Mouse (Mus musculus): ENCODE measurements at regions not wholly inside any gene's neighbourhood (a gene's known extent, or its start where the extent isn't known, plus 50 kb on each side); places are given as distances from the start of the nearest gene placed in this dataset.

DNA sequence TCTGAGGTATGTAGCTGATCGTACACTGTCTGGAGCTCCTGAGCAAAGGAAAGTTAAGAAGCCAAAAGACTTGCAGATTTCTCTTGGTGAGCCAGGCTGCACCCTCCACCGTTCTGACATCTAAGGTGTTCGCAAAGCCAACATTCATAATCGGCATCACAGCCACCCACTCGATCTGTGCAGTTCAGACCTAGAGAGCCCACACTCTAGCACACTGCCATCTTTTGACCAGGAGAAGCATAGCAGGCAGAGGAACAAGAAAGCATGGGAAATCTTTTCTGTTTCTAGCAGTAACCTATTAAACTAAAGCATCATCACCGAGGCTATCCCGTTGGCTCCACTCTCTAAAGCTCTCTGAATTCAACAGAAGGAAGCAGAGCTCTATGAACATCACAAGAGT, 59.2 kb downstream of the Areg start:
- peak; percentile 11 for DNase-seq (ENCODE audit: low read depth, low spot score)

DNA sequence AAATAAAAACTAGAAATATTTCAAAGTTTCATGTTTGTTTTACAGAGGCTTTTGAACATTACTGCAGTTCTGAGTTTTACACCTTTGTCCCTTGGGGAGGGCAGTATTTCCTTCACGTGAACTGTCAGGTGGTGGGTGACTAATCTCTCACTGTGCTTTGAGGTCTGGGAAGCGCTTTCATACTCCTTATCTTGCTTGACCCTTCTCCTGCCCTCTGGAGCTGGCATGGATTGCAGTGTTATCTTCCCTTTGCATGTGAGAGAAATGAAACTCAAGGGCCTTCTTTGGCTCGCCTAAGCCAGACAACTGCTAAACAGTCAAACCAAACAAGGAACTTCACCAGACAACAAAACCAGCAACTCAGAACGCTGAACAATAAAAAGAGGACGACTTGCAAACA, 61.0 kb downstream of the Areg start:
- DNase-seq (ENCODE audit: low read depth, low spot score), result no peak

DNA sequence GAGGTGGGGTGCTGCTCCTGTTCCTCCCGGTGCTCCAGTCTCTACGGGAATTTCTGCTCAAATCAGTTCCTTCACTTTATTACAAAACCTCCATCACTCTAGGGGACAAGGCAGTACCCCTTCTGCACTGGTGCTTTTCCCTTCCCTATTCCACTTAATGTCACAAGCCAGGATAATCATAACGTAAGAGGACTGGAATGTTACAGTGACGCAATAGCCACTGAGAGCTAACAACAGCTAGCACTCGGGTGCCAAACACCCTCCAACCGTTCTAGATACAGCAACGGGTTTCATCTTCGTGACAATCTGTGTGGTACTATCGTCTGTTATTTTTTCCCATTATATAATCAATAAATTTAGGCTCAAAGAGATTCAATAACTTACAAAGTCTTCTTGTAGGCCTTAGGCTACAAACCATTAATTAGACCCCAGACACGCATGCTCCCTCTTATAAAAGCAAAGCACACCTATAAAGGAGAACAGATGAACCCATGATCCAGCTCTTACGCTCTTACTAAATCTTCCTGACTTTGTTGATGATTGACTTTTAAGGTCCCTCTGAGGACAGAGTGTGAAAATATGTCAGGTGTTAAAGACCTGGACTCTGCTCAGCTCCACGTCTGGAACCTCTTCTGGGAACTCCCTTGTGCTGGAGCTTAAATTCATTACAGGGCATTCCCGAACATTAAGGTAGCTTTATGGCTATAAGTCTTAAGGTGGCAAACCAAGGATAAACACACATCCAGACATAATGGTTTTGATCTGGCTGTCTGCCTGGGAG, 65.0 kb downstream of the Areg start:
- DNase-seq (ENCODE audit: low read depth, low spot score), result no peak

DNA sequence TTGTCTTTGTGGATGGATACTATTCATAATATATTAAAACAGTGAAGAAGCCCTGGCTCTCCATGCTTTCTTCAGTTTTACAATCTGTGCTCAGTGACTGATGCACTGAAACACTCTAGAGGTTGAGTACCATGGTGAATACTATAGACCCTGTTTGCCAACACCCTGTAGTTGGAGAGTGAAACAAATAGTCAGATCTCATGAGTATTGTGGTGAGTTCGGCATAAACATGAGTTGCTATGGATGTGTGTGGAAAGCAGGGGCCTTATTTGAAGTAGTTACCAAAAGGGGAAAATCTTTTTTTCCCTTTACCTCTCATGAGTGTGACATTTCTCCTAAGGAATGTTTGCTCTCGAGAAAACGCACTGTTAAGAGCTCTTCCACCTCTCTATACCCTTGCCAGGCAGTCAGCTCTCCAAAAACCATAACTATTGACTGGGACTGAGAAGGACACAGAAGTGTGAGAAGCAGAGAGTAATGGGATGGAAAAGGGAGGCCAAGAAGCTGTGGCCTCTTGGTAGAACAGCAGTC, 66.0 kb downstream of the Areg start:
- DNase-seq (ENCODE audit: low read depth, low spot score), result no peak

DNA sequence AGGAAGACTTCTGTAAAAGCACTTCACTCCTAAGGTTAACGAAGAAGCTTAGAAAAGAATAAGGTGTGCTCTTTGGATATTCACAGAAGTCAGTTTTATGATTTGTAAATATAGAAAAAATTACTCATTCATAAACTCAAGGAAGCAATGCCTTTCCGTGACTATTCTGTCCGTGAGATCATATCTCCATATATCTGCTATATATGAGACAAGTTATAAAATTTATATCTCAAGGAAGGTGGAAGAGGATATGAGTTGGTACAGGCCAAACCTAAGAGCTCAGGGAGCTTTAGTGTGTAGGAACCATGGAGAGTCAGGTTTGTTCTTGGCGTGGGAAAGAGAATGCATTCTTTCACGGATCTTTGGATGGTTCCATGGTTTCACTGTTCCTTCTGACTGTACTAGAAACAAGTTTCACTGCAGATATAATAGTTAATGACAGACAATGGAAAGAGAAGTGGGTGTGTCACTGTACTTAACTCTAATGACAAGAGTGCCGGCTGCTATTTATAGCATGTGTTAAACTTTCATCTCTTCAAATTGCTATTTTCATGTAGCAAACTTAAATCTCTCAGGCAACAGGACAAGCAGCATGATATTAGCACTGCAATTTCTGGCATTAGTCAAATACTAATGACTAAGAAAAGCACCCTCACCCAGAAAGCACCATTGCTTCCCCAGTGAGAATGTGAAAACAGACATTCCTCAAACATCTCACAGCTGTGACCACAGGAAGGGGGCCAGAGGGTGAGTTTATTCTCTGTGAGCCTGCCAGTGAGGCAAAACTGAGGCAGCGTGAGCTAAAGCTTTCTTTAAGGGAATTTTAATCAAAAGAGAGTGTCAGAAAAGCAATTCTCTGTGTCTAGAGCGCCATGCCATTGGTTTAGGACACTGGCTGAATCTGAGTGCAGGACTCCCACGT, 67.4 kb downstream of the Areg start:
- DNase-seq (ENCODE audit: low read depth, low spot score), result no peak

DNA sequence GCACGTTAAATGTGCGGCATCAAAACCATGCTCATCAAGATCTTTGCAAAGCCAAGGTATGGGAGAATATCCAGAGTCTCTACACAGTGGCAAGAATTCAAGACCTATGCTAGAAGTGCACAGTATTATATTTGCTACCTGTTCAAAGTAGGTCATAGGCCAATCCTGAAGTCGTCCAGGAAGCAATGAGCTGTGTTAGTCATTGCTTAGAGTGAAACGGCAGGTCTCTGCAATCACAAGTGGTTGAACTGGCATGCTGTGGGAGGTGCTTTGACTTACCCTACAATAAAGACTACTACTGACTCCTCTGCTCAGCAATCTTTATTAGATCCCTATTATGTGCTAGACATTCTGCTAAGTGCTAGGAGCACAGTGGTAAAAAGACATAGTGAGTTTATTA, 80.8 kb downstream of the Areg start:
- DNase-seq (ENCODE audit: low read depth, low spot score), result no peak

DNA sequence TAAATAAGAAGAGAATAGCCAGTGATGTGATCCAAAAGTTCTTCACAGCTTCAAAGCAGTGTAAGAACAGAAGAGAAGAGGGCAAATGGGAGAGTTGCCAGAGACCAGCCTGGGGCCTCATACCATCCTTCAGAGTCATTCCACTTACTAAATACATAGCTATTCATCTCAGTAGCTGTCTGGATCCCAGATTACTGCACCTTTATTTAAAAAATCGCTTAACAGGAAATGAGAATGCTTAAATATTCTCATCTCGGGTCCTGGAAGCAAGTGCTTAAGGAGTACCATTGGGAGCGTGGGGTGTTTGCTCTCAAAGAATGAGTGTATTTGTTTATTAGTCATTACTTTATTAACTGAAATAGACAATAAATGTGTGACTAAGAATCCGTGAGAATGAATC, 102.3 kb downstream of the Areg start:
- DNase-seq (ENCODE audit: low read depth, low spot score), result no peak

DNA sequence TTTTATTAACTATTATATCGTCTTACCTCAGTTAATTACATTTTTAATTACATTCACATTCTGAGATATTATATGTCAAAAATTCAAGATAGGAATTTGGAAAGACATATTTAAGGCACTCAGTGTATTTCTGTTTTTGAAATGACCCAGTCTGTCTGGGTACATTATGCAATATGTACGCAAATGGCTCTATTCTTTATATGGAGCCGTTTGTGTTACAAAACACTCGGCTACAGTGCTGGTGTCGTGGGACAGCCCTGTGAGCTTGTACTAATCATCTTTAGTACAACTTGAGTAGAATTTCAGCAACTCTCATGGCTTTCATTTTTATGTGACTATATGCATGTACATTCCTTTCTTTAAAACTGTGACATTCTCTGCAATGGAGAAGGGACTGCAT, 108.0 kb downstream of the Areg start:
- DNase-seq (ENCODE audit: low read depth, low spot score), result no peak

DNA sequence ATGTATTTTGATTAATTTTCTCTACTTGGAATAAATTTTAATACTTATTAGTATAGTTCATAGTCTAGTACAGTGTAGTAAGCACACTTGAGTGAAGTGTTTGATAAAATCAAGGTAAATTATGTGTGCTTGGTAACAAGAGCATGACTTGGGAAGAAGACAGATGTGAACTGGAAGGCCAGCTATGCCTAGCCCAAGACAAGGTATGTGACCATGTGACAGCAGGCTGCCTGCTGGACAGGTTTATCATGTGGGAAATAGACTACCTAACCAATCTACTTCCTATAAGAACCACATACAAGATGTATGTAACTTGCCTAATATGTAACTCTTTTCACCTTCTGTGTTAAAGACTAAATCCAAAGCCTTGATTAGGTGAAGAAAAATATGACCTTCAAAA, 122.5 kb downstream of the Areg start:
- no peak for DNase-seq (ENCODE audit: low read depth, low spot score)

DNA sequence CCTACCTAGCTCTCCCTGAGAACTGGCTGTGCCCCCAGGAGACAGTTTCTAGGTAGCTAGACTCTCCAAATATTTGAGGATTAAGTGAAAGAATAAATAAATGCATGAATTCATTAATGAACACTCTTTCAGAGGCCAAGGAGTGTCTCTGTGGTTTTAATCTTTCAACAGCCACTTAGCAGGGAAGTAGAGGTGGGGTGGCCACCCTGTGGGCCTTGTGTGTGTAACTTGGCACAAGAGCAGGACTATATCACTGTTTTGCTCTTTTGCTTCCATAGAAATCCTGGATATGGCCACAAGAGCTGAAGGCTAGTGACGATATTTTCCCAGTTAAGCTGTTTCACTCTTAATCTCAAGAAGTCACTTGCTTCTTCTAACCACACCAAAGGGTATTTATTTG, 123.1 kb downstream of the Areg start:
- no peak for DNase-seq (ENCODE audit: low read depth, low spot score)

DNA sequence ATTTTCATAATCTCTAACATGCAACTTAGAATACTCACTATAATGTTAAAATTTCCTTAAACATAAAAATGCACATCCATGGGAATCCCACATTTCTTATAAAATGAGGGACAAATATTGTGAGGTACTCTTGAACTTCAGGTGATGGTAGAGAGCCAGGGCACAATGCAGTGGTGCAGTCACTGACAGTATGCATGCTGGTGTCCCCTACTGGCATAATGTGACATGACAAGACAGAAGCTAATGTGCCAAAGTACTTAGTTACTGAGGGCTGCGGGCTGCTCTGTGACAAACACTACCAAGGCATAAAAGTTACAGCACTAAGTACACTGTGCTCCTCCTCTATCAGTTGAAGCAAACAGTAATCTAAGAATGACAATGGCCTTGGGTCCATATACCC, 131.3 kb downstream of the Areg start:
- DNase-seq (ENCODE audit: low read depth, low spot score), result no peak

DNA sequence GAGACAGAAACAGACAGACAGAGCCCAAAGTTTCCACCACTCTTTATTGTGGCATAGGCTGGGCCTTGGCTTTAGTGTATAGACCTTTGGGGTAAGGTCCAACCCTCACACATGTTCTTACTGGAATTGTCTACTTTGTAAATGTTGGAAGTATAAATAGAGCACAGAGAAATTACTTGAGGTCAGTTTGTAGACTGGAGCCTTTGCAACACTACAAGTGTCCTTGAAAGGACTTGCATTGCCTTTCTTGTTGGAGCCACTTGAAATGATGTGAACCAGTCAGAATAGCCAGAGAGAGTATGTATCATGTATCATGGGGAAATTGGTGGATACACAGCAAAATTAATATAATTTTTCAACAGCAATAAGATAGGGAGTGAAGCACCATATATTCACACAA, 131.4 kb downstream of the Btc start:
- DNase-seq (ENCODE audit: low read depth, low spot score), result no peak

DNA sequence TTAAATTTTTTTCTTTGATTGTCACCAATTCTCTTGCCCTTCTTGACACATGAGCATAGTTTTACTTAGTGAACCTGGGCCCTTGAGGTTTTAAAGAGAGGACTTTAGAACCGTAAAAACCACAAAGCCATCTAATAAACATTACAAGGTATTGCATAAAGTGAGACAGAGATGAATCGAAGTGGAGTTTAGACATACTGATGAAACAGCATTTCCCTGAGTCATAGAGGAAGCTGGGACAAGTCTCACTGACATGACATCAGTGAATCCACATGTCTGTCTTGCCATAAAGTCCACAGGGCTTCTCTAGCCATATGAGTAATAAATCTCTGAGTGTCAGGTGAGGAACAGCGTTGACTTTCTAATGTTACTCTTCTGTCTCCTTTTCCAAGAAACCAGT, 128.4 kb downstream of the Btc start:
- no peak for DNase-seq (ENCODE audit: low read depth, low spot score)

DNA sequence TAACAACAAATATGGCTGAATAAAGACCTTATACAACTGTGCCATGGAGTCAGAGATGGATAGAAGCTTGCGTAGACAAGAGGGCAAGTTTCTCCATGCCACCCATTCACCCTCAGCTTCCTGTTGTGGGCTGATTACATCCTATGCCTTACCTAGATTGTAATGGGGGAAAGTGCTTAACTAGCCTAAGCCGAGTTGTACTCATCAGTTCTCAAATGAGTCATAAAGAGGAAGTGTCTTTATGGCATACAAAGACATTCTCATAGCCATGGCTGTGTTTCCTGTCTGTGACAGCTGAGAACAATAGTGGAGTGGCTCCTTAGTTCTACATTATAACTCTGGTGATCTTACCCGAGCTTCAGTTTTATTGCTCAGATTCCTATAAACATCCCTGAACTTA, 124.3 kb downstream of the Btc start:
- DNase-seq (ENCODE audit: low read depth, low spot score), result no peak

DNA sequence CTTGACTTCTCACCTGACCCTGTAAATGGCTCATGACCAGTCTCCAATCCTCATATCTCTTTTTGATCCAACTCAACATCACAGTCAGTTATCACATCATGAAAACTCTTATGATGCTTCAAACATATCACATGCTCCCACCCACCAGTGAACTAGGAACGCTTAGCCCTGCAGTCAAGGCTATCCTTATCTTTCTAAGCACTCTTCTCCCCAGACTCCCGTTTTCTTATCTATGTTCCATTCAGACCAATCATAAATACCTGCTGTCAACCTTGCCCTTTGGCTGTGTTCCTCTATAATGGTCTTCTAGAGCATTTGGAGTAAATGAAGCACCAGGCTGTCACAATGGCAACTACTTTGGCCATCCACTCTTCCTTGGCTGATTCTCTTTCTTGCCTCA, 123.3 kb downstream of the Btc start:
- no peak for DNase-seq (ENCODE audit: low read depth, low spot score)

DNA sequence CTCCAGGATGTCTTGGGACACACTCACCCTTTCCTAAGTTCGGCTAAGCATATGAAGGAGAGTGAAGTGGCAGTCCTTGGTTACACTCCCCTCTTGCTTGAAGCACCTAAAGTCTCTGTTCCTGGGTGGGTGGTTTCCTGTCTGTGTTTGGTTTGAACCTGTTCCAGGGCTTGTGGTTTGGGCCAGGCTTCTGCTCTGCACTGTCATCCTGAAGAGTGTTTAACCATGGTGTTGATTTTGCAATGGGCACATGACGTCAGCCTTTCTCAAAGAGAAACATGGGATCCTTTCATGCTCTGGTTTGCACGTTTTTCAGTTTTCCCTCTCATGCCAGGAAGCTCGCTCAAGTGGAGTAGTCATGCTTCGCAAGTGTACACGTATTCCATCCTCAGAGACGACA, 119.8 kb downstream of the Btc start:
- no peak for DNase-seq (ENCODE audit: low read depth, low spot score)

DNA sequence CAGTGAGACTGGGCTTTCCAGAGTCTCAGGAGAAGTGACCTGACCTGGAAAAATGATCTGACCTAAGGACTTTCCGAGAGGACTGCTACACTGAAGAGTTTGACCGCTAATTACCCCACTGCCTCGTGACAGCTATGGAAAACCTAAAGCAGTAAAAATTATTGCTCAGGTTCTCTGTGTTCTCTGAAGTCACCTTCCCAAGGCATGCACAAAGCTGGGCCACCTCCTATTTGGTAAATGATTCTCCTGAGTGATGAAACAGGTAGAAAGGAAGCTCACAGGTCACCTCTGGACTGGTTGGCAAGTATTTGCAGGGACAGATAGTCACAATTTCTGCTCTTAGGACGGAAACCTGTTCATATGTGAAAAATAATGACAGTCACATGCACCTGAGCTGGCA, 109.7 kb downstream of the Btc start:
- no peak for DNase-seq (ENCODE audit: low read depth, low spot score)

DNA sequence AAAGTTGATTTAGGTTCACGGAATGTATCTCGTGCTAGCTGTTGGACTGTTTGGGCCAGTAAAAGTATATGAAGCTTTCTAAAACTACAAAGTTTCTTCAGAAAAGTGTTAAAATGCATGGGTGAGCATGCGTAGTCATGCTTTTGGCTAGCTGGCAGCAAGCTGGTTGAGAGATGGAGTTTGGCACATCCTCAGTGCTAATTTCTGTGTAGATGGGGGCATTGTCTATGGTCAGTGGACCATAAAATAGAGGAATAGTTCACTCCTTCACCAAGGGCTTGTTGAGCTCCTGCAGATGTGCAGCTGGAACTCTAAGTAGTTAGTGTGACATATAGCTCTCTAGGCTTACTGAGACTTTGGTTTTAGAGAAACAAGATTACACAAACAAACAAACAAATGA, 107.8 kb downstream of the Btc start:
- DNase-seq (ENCODE audit: low read depth, low spot score), result no peak

DNA sequence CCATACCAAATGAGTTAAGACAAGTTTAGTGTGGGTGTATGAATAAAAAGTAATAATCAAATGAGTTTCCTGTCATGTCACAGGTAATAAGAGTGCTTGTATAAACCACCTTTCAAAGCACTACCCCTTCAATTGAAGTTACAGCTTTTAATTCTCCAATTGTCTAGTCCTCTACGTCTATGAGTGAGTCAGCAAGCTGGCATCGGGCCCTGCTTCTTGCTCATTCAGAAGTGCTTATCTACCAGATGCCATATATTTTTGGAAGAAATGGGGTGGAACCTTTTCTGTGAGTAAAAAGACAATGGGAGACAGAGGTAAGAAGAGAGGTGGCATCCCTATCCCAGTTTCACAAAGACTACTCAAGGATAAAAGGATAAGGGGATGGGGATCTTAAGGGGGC, 105.7 kb downstream of the Btc start:
- no peak for DNase-seq (ENCODE audit: low read depth, low spot score)

DNA sequence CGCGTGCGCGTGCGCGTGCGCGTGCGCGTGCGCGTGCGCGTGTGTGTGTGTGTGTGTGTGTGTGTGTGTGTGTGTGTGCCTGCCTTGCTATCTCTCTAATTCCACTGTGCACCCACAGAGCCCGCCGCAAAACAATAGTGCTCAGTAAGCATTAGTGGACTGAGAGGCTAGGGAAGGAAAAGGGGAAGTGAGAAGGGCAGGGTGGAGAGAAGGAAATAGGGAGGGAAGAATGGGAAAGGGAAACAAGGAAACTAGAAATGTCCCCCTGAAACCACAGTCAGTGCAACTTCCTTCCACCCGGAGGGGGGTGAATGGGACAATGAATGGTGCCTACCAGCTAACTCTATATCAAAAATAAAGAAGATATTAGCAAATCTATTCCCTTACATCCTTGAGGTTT, 100.7 kb downstream of the Btc start:
- no peak for DNase-seq (ENCODE audit: low read depth, low spot score)

DNA sequence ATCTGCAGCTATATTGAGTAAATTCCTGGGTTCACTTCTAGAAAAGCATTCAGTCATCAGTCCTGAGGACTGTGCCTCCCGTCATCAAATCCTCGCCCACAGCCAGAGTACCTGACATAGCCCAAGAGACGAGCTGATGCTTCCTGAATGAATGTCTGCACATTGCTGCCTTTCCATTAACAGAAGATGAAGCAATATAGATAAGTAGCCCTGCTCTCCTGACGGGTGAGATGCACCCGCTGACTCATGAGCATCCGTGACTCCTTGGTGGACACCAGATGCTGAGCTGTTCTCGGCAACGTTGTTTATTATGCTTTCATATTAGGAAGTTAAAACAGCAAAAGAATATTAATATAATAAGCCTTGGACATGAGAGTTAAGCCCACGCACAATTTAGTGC, 99.9 kb downstream of the Btc start:
- no peak for DNase-seq (ENCODE audit: low read depth, low spot score)

DNA sequence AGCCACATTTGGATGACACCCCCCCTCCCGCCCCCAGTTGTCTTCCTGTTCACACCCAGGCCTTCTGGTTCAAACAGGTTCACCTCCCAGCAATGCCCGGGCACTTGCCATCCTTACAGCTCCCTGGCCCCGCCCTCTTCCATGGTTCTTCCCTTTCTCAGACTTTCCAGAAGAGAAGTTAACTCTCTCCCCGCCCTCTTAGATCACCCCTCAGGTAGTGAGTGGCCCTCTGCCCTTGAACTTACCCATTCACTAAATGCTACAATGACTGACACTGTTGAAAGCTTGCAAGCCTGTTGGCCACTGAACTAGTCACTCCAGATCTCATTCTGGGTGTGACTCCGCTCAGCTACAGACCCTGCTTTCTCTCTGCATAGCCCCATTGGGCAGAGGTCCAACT, 99.1 kb downstream of the Btc start:
- no peak for DNase-seq (ENCODE audit: low read depth, low spot score)

DNA sequence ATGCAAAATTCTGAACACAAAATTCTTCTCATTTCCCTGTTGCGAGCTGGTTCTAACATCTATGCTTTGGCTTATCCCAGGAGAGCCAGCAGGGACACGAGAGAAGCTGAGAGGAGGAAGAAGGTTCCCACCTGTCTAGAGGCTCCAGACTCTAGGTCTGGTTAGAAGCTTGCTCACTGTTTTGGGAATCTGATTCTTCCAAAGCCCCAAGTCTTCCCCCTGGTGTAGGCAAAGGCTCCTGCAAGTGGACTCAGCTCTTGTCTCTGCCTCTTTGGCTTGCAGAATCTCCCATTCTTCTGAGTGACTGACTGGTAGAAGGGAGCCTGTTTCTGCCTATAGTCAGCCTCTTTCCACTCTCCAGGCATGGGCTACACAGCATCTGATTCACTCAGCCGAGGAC, 95.8 kb downstream of the Btc start:
- DNase-seq (ENCODE audit: low read depth, low spot score), result no peak
